Mouse (Mus musculus) mouse trophoblast stem cell (cell line): ENCODE data around the gene Aldh3a2.
"Not testable (repeated sequence)": the region's sequence is repeated elsewhere in the genome, so short reads cannot be mapped to it uniquely, and the experiment has no call there.

ENCODE experiments used
- in situ Hi-C, 2 experiments: fragments of 300-500 bp; cut with MseI, MboI; formaldehyde crosslinking; loops; 2 replicates in 1 of 2; 3 replicates in 1 of 2; pipeline ENCODE4 v1.15.1; 2025

Aldh3a2 gene

GRCm38 (mm10) chr11:61215936-61216335, 51.3 kb downstream of the Aldh3a2 start:
- in situ Hi-C loops, result no loop called here

GRCm38 (mm10) chr11:61212102-61212501, 55.2 kb downstream of the Aldh3a2 start:
- in situ Hi-C loops, result no loop called here

- in situ Hi-C loops, result no loop called here
Measured at GRCm38 (mm10) chr11:61208316-61208715, 58.9 kb downstream of the Aldh3a2 start.

- in situ Hi-C loops, result no loop called here
Measured at GRCm38 (mm10) chr11:61207487-61208246, 59.6 kb downstream of the Aldh3a2 start, which contains the start of gene Aldh3a1. Aldh3a1 (plus strand) TSS chr11:61207537.

- in situ Hi-C loops, result no loop called here
Measured at GRCm38 (mm10) chr11:61206136-61206535, 61.1 kb downstream of the Aldh3a2 start.

- in situ Hi-C loops, result no loop called here
Measured at GRCm38 (mm10) chr11:61205167-61205950, 61.9 kb downstream of the Aldh3a2 start.

- in situ Hi-C loops, result no loop called here
Measured at GRCm38 (mm10) chr11:61202810-61203209, 64.5 kb downstream of the Aldh3a2 start.

- in situ Hi-C loops, result no loop called here
Measured at GRCm38 (mm10) chr11:61202186-61202585, 65.1 kb downstream of the Aldh3a2 start.

- in situ Hi-C loops, result no loop called here
Measured at GRCm38 (mm10) chr11:61199620-61200362, 67.5 kb downstream of the Aldh3a2 start.

GRCm38 (mm10) chr11:61197935-61198334, 69.3 kb downstream of the Aldh3a2 start:
- in situ Hi-C loops, result no loop called here

- in situ Hi-C loops, result no loop called here
Measured at GRCm38 (mm10) chr11:61196616-61197353, 70.5 kb downstream of the Aldh3a2 start.

GRCm38 (mm10) chr11:61193392-61193791, 73.9 kb downstream of the Aldh3a2 start:
- in situ Hi-C loops, result no loop called here

- in situ Hi-C loops, result no loop called here
Measured at GRCm38 (mm10) chr11:61192779-61193178, 74.5 kb downstream of the Aldh3a2 start.

- in situ Hi-C loops, result not testable (repeated sequence)
Measured at GRCm38 (mm10) chr11:61192123-61192522, 75.1 kb downstream of the Aldh3a2 start.

- in situ Hi-C loops, result no loop called here
Measured at GRCm38 (mm10) chr11:61190776-61191175, 76.5 kb downstream of the Aldh3a2 start.

GRCm38 (mm10) chr11:61183820-61184219, 83.4 kb downstream of the Aldh3a2 start:
- in situ Hi-C loops, result no loop called here

GRCm38 (mm10) chr11:61181624-61182023, 85.6 kb downstream of the Aldh3a2 start:
- in situ Hi-C loops, result no loop called here

GRCm38 (mm10) chr11:61180361-61180760, 86.9 kb downstream of the Aldh3a2 start:
- in situ Hi-C loops, result no loop called here

- in situ Hi-C loops, result no loop called here
Measured at GRCm38 (mm10) chr11:61176321-61176720, 90.9 kb downstream of the Aldh3a2 start.

GRCm38 (mm10) chr11:61175778-61176177, 91.5 kb downstream of the Aldh3a2 start:
- in situ Hi-C loops, result no loop called here
